Mouse (Mus musculus): Measurements from ENCODE around the gene Hcfc1.

The Hcfc1 gene

DNA sequence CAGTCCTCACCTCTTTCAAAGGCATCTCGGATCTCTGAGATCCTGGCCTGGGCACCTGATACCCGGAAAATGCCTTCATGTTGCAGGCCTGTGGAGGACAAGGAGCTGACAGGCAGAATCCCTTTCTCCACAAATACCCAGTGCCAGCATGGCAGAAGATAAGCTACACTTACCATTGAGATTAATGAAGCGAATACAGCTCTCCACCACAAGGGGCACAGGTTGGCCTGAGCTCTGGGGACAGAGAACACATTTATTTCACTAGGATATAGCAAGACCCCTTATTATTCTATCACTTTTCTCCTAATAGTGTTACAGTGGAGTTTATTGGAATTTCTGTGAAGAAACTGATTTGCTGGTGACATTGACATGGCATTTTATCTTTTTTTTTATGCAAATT is 68.2 kb downstream of the Hcfc1 start:
- in situ Hi-C loops (cut with MboI; ENCODE audit: low pct_unique_long_range_greater_than_20kb in 1 of 2, low sequenced_read_pairs in 2 of 2, unreplicated experiment in 1 of 2), result no loop called here

DNA sequence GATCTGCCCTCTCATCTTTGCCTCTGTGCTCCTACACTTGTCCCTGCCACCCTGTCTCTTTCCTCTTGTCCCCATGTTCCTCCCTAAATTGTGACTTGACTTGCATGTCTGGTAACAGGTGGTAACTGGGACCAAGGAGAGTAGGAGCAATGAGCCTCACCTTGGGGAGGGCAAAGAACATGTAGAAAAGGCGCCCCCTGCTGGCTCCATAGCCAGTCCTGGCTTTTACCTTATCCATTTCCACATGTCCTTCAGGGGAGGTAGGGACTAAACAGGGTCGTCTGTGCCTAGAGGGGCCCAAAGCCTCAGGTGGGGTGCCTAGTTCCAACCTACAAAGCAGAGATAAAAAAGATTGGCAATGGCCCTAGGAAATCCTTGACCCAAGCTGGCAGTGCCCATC is 70.4 kb downstream of the Hcfc1 start, which contains the start of gene L1cam:
Gene L1cam, minus strand, starts transcription at position 387 of the 400 bp plus-strand sequence.
- in situ Hi-C loops (cut with MboI; ENCODE audit: low pct_unique_long_range_greater_than_20kb in 1 of 2, low sequenced_read_pairs in 2 of 2, unreplicated experiment in 1 of 2), result no loop called here

DNA sequence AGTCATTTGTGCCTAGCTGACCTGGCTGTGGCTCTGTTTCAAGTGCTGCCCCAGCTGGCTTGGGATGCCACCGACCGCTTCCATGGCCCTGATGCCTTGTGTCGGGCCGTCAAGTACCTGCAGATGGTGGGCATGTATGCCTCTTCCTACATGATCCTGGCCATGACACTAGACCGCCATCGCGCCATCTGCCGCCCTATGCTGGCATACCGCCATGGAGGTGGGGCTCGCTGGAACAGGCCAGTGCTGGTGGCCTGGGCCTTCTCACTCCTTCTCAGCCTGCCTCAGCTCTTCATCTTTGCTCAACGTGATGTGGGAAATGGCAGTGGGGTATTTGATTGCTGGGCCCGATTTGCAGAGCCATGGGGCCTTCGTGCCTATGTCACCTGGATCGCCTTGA is 73.3 kb downstream of the Hcfc1 start:
- in situ Hi-C loops (cut with MboI; ENCODE audit: low pct_unique_long_range_greater_than_20kb in 1 of 2, low sequenced_read_pairs in 2 of 2, unreplicated experiment in 1 of 2), result no loop called here
